Mouse (Mus musculus) lung, embryonic 15.5 days (tissue): ENCODE measurements around the gene Plgrkt. TPM values are rescaled to one million over a fixed set of nuclear protein-coding genes. Genes with fewer than 3 reads are reported as not detected.

ENCODE experiments used
- ATAC-seq: fragments of 200-750 bp; cut with Nextera tagmentation; 2 replicates; pipeline ENCODE4 v1.8.0; 2017; ENCODE audit warnings: moderate number of reproducible peaks, borderline replicate concordance; ENCODE audit not compliant: low FRiP score, low TSS enrichment; ENCODE audit errors: extremely low read depth
- H3K27ac ChIP-seq: fragments of 300-500 bp; sonication (generic); 2 replicates; pipeline ENCODE4 v1.5.1; 2015; ENCODE audit warnings: moderate library complexity, mild to moderate bottlenecking, inconsistent platforms
- H3K27me3 ChIP-seq: fragments of 300-500 bp; sonication (generic); 2 replicates; pipeline ENCODE4 v1.6.1; 2015; ENCODE audit warnings: inconsistent platforms
- H3K36me3 ChIP-seq: fragments of 300-500 bp; sonication (generic); 2 replicates; pipeline ENCODE4 v1.6.1; 2015; ENCODE audit warnings: inconsistent platforms
- H3K4me1 ChIP-seq: fragments of 300-500 bp; sonication (generic); 2 replicates; pipeline ENCODE4 v1.6.1; 2015; ENCODE audit warnings: inconsistent platforms
- H3K4me2 ChIP-seq: fragments of 300-500 bp; sonication (generic); 2 replicates; pipeline ENCODE4 v1.6.1; 2015; ENCODE audit warnings: inconsistent platforms, mild to moderate bottlenecking, moderate library complexity
- H3K4me3 ChIP-seq: fragments of 300-500 bp; sonication (generic); 2 replicates; pipeline ENCODE4 v1.5.1; 2015; ENCODE audit warnings: mild to moderate bottlenecking, inconsistent platforms
- H3K9ac ChIP-seq: fragments of 300-500 bp; sonication (generic); 2 replicates; pipeline ENCODE4 v1.6.1; 2015; ENCODE audit warnings: inconsistent platforms
- H3K9me3 ChIP-seq: fragments of 300-500 bp; sonication (generic); 2 replicates; pipeline ENCODE4 v1.6.1; 2016; ENCODE audit warnings: inconsistent platforms
- WGBS: fragments of 180-500 bp; shearing (Covaris S2); methylation state at CpG from one replicate; pipeline ENCODE4 v1.1.7; 2015; 5-methylcytosine and 5-hydroxymethylcytosine counted together
- polyA plus RNA-seq: library from polyadenylated mRNA; unstranded; fragments of >200 nt; fragmentation: Nextera tagmentation; extraction: Ambion mirVana; gene quantifications from 2 replicates; pipeline ENCODE4 v1.2.1, GENCODE M21; 2015

Plgrkt gene
- polyA plus RNA-seq, 1 experiment from 2014 or later = 56.9 TPM

- no peaks in the 10 kb centered on the region for H3K27me3 ChIP-seq
- no peak overlapping the region for H3K9ac ChIP-seq
- no peaks in the 10 kb centered on the region for H3K4me1 ChIP-seq
- 89% methylated on average over 9 of the region's 9 CpGs for WGBS
- no peak overlapping the region for H3K4me3 ChIP-seq
- no peak overlapping the region for H3K27ac ChIP-seq
- no peaks in the 10 kb centered on the region for H3K36me3 ChIP-seq
- ATAC-seq = no peak
- no peaks in the 10 kb centered on the region for H3K9me3 ChIP-seq
- no peak overlapping the region for H3K4me2 ChIP-seq
These were observed 7.8 kb upstream of the Plgrkt start for GRCm38 (mm10) chr19:29374947-29375346.

GRCm38 (mm10) chr19:29373438-29373837 lies 6.2 kb upstream of the Plgrkt start:
- H3K4me2 ChIP-seq = peak overlapping the region; percentile 49
- H3K9ac ChIP-seq = no peak overlapping the region
- no peak overlapping the region for H3K27ac ChIP-seq
- no peaks in the 10 kb centered on the region for H3K36me3 ChIP-seq
- ATAC-seq = no peak
- WGBS = 24% methylated on average over 11 of the region's 11 CpGs
- no peak overlapping the region for H3K4me3 ChIP-seq
- no peaks in the 10 kb centered on the region for H3K4me1 ChIP-seq
- no peaks in the 10 kb centered on the region for H3K27me3 ChIP-seq
- no peaks in the 10 kb centered on the region for H3K9me3 ChIP-seq

GRCm38 (mm10) chr19:29372621-29373020 lies 5.4 kb upstream of the Plgrkt start:
- no peaks in the 10 kb centered on the region for H3K36me3 ChIP-seq
- peaks cover under 1% of the 10 kb centered on the region; the same call in 1 of the 2 replicates for H3K4me1 ChIP-seq
- no peak overlapping the region for H3K27ac ChIP-seq
- no peak for ATAC-seq
- WGBS = 82% methylated on average over 3 of the region's 3 CpGs
- no peaks in the 10 kb centered on the region for H3K27me3 ChIP-seq
- no peaks in the 10 kb centered on the region for H3K9me3 ChIP-seq
- no peak overlapping the region for H3K9ac ChIP-seq
- no peak overlapping the region for H3K4me2 ChIP-seq
- no peak overlapping the region for H3K4me3 ChIP-seq

GRCm38 (mm10) chr19:29372138-29372537 lies 4.9 kb upstream of the Plgrkt start:
- ATAC-seq = no peak
- H3K4me1 ChIP-seq = peaks cover 4% of the 10 kb centered on the region; the same call in 1 of the 2 replicates
- H3K27ac ChIP-seq = no peak overlapping the region
- H3K9me3 ChIP-seq = no peaks in the 10 kb centered on the region
- 63% methylated on average over 4 of the region's 4 CpGs for WGBS
- H3K9ac ChIP-seq = no peak overlapping the region
- H3K4me3 ChIP-seq = peak overlapping the region; percentile 5; the same call in 1 of the 2 replicates
- peak overlapping the region; percentile 27 for H3K4me2 ChIP-seq
- no peaks in the 10 kb centered on the region for H3K27me3 ChIP-seq
- H3K36me3 ChIP-seq = no peaks in the 10 kb centered on the region

GRCm38 (mm10) chr19:29371284-29372081 lies 4.3 kb upstream of the Plgrkt start:
- ATAC-seq = no peak
- H3K4me1 ChIP-seq = peaks cover 7% of the 10 kb centered on the region
- no peak overlapping the region for H3K27ac ChIP-seq
- no peaks in the 10 kb centered on the region for H3K36me3 ChIP-seq
- H3K9ac ChIP-seq = no peak overlapping the region
- peak overlapping the region; percentile 27 for H3K4me2 ChIP-seq
- no peaks in the 10 kb centered on the region for H3K27me3 ChIP-seq
- no peaks in the 10 kb centered on the region for H3K9me3 ChIP-seq
- H3K4me3 ChIP-seq = peak overlapping the region; percentile 5; the same call in 1 of the 2 replicates
- 62% methylated on average over 18 of the region's 18 CpGs for WGBS

GRCm38 (mm10) chr19:29370545-29371283 lies 3.5 kb upstream of the Plgrkt start:
- no peak overlapping the region for H3K9ac ChIP-seq
- no peak for ATAC-seq
- H3K36me3 ChIP-seq = no peaks in the 10 kb centered on the region
- 84% methylated on average over 7 of the region's 7 CpGs for WGBS
- H3K4me1 ChIP-seq = peaks cover 7% of the 10 kb centered on the region
- H3K4me3 ChIP-seq = no peak overlapping the region
- H3K27me3 ChIP-seq = no peaks in the 10 kb centered on the region
- no peak overlapping the region for H3K27ac ChIP-seq
- H3K9me3 ChIP-seq = no peaks in the 10 kb centered on the region
- H3K4me2 ChIP-seq = no peak overlapping the region

- no peak overlapping the region for H3K27ac ChIP-seq
- no peaks in the 10 kb centered on the region for H3K36me3 ChIP-seq
- peaks cover 7% of the 10 kb centered on the region for H3K4me1 ChIP-seq
- H3K9ac ChIP-seq = no peak overlapping the region
- H3K9me3 ChIP-seq = no peaks in the 10 kb centered on the region
- no peak overlapping the region for H3K4me3 ChIP-seq
- ATAC-seq = no peak
- 53% methylated on average over 12 of the region's 12 CpGs for WGBS
- no peak overlapping the region for H3K4me2 ChIP-seq
- H3K27me3 ChIP-seq = no peaks in the 10 kb centered on the region
These were observed 2.9 kb upstream of the Plgrkt start for GRCm38 (mm10) chr19:29370112-29370511.

- H3K9me3 ChIP-seq = no peaks in the 10 kb centered on the region
- H3K4me1 ChIP-seq = peaks cover 7% of the 10 kb centered on the region
- H3K4me3 ChIP-seq = no peak overlapping the region
- no peak overlapping the region for H3K9ac ChIP-seq
- 73% methylated on average over 3 of the region's 3 CpGs for WGBS
- no peaks in the 10 kb centered on the region for H3K27me3 ChIP-seq
- H3K4me2 ChIP-seq = no peak overlapping the region
- H3K36me3 ChIP-seq = no peaks in the 10 kb centered on the region
- ATAC-seq = no peak
- no peak overlapping the region for H3K27ac ChIP-seq
These were observed 1.6 kb upstream of the Plgrkt start for GRCm38 (mm10) chr19:29368671-29369309.

GRCm38 (mm10) chr19:29368041-29368440 lies 851 bp upstream of the Plgrkt start:
- H3K4me1 ChIP-seq = peaks cover 7% of the 10 kb centered on the region
- H3K27ac ChIP-seq = no peak overlapping the region
- no peaks in the 10 kb centered on the region for H3K36me3 ChIP-seq
- ATAC-seq = no peak
- no peak overlapping the region for H3K4me3 ChIP-seq
- no peaks in the 10 kb centered on the region for H3K9me3 ChIP-seq
- no peaks in the 10 kb centered on the region for H3K27me3 ChIP-seq
- WGBS = 84% methylated on average over 2 of the region's 2 CpGs
- no peak overlapping the region for H3K9ac ChIP-seq
- H3K4me2 ChIP-seq = no peak overlapping the region

- Histone ChIP-seq H3K27ac (0 out of 2 replicates have a peak overlapping the region, but pooled peaks have one; percentile 24), H3K4me3 (peak overlapping the region; percentile 62), H3K36me3 (no peaks in the 10 kb centered on the region), H3K9ac (peak overlapping the region; percentile 16; the same call in 1 of the 2 replicates), H3K27me3 (no peaks in the 10 kb centered on the region), H3K4me1 (peaks cover 13% of the 10 kb centered on the region), H3K4me2 (peak overlapping the region; percentile 78), H3K9me3 (no peaks in the 10 kb centered on the region)
- 48% methylated on average over 20 of the region's 20 CpGs for WGBS
- no peak for ATAC-seq
These were observed 793 bp downstream of the Plgrkt start for GRCm38 (mm10) chr19:29366226-29366968.

- no peak for ATAC-seq
- Histone ChIP-seq H3K9ac (no peak overlapping the region), H3K4me3 (no peak overlapping the region), H3K9me3 (no peaks in the 10 kb centered on the region), H3K27me3 (no peaks in the 10 kb centered on the region), H3K27ac (no peak overlapping the region), H3K36me3 (no peaks in the 10 kb centered on the region), H3K4me2 (no peak overlapping the region), H3K4me1 (peaks cover 20% of the 10 kb centered on the region)
- 32% methylated on average over 3 of the region's 3 CpGs for WGBS
These were observed 2.1 kb downstream of the Plgrkt start for GRCm38 (mm10) chr19:29365105-29365504.
